Mouse (Mus musculus) heart, postnatal 4 days (tissue): Measurements from ENCODE around the gene Gm8882. TPM values are rescaled to one million over a fixed set of nuclear protein-coding genes. Genes with fewer than 3 reads are reported as not detected.
"Not testable (repeated sequence)": the region's sequence is repeated elsewhere in the genome, so short reads cannot be mapped to it uniquely, and the experiment has no call there.

ENCODE experiments used
- DNase-seq: peaks from one replicate; pipeline ENCODE4 v3.0.0; 2021
- total RNA-seq, 2 experiments: library from RNA; stranded (reverse); gene quantifications; 2 replicates each; pipeline ENCODE4 v1.2.3; 2021

Gene Gm8882
- not detected for total RNA-seq

- DNase-seq, result not testable (repeated sequence)
These were observed at the start of gene Gm8882 for GRCm38 (mm10) chr6:132364034-132364433. TSS of gene Gm8882 (minus strand) at chr6:132364134.

GRCm38 (mm10) chr6:132314657-132315056 is 49.3 kb downstream of the Gm8882 start, which contains the start of gene Prpmp5:
TSS of gene Prpmp5 (minus strand) at chr6:132314757.
- not testable (repeated sequence) for DNase-seq

Other genes starting within 250 kb of the Gm8882 start
- not detected for gene Prb1, start 153.6 kb downstream of the Gm8882 start, total RNA-seq
- not detected for gene Prpmp5, start 49.4 kb downstream of the Gm8882 start, total RNA-seq
- gene Prh1, start 205.7 kb upstream of the Gm8882 start, total RNA-seq, result not detected
- gene Prp2, start 231.8 kb upstream of the Gm8882 start, total RNA-seq, result not detected